Mouse (Mus musculus) erythroblast, embryonic 14.5 days (primary cell): Measurements from ENCODE around the gene Cycs.

Experiments
- GATA1 ChIP-seq: IDR thresholded peaks from 2 replicates; pipeline ENCODE4 v1.6.1; 2012; ENCODE audit warnings: low read length, inconsistent platforms, mixed read lengths
- TAL1 ChIP-seq: IDR thresholded peaks from 3 replicates; pipeline ENCODE4 v1.6.1; 2012; ENCODE audit warnings: low read length, inconsistent platforms, mixed read lengths

DNA sequence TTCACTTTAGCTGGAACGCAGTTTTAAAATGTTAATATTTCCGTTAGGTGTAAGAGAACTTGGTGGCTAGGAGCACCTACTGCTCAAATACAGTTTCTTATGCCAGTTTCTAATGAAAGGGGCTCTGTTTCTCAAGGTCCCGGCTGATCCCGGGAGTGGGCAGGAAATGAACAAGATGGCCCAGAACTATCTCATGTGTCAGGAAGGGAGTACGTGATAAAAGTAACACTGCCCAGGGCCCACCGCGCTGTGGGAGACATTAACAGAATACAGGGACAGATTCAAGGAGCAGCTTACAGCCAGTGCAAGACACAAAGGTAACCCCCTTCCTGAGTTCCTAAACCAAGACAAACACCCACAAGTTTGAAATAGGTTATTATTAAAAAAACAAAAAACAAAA is 19.4 kb upstream of the Cycs start:
- TF ChIP-seq TAL1 (no peak), GATA1 (no peak)
